Mouse (Mus musculus) cerebellum, postnatal 25 days (tissue): ENCODE data around the gene Wwp2.

Source experiments
- DNase-seq, 2 experiments: peaks; one replicate each; pipeline ENCODE4 v3.0.0; 2021; ENCODE audit warnings: mixed read lengths in 2 of 2

The Wwp2 gene

DNA sequence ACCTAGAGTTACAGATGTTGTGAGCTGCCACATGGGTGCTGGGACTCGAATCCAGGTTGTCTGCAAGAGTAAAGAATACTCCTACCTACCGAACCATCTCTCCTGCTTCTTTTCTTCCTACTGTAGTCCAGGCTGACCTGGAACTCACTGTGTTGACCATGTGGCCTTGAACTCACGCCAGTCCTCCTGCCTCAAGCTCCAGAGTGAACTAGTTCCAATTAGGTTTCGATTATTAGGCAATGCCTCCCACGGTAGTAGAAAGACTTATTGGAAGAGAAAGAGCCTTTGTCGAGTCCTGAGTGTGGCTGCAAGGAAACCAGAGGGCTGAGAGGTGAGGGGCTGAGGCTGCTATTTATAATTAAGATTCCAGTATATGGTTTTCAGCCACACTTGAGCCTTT is 42.6 kb downstream of the Wwp2 start:
- peak in 1 of 2 experiments; percentile 23 for DNase-seq

DNA sequence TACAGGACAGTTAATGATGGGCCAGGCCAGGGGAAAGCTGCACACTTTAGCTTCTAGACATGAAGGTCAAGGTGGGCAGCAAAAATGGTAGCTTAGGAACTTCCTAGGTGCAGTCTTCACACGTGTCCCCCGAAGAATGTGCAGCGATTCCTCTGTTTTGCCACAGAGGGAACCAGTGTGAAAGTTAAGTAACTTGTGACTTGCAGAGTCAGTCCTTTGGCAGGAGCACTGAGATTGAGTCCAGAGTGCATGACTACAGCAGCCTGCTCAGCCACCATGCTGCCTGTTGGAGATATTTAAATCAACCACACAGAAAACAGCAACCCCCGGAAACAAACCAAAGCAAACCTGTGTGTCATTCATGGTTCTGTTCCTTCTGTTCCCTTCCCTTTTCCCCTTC is 44.3 kb downstream of the Wwp2 start:
- no peak for DNase-seq

DNA sequence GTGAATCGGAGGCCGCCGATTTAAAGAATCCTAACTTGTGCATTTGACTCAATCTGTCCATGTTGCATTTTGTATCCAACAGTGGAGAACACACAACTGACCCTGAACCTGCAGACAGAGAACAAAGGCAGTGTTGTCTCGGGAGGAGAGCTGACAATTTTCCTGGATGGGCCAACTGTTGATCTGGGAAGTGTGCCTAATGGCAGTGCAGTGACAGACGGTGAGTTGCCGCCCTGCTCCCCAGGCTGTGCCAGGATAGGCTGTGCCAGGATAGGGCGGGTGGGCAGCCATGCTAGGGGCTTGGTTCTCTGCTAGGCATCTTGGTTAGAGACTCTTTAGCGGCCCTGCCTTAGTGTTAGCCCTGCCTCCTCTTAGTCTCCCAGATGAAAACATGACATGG is 47.1 kb downstream of the Wwp2 start:
- DNase-seq = peak; percentile 79 to 84

- DNase-seq = no peak
Measured at GRCm38 (mm10) chr8:107484956-107485355, 48.8 kb downstream of the Wwp2 start.

DNA sequence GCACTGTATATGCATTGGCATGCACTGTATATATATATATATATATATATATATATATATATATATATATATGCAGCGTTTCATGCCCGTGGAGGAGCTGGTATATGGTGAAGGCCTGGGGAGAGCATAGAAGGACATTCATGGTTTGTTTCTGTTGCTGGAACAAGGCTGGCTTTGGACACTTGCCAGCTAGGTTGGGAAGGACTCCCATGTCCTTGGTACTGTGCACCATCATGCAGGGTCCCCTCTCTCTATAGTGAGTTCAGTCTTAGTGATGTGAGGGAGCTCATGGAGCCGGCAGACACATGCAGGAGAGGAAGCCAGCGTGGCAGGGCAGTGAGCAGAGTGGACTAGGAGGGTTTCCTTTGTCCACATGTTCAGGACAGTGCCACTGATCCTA is 52.4 kb downstream of the Wwp2 start:
- peak in 1 of 2 experiments; percentile 29 for DNase-seq

GRCm38 (mm10) chr8:107489086-107489485 is 52.9 kb downstream of the Wwp2 start:
- no peak for DNase-seq

DNA sequence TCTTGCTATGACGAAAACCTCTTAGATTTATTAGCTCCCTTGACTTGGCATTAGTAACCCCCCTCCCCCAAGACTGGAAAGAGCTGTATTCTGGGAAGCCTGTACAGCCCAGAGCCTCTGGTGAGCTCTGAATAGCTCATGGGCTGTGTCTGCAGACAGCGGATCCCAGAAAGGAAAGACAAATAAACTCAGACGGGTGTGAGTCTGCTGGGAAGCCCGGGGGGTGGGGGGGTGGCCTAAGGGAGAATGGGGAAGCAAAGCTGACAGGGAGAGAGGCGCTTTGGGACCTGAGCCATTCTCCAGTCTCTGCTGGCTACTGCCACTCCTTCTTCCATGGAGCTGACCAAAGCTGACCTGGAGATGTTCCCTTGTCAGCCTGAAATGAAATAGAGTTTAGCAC is 53.8 kb downstream of the Wwp2 start:
- DNase-seq = no peak

DNA sequence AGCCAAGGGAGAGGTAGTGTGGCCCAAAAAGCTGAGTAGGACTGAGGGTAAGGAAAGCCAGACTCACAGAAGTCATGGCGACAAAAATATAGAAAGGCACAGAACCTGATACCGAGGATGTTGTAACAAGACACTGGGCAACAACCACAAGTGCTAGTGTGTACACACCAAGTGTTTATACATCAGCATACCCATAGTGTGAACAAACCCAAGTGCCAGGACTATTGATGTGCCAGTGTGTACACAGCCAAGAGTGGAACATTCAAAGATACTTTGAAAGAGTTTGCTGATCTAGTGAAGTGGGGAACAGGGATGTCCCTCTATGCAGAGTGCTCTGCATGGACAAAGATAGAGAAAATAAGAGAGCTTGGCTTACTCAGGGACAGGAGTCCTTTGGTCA is 54.5 kb downstream of the Wwp2 start:
- no peak for DNase-seq

- DNase-seq = no peak
Measured at GRCm38 (mm10) chr8:107491212-107491611, 55.0 kb downstream of the Wwp2 start.

DNA sequence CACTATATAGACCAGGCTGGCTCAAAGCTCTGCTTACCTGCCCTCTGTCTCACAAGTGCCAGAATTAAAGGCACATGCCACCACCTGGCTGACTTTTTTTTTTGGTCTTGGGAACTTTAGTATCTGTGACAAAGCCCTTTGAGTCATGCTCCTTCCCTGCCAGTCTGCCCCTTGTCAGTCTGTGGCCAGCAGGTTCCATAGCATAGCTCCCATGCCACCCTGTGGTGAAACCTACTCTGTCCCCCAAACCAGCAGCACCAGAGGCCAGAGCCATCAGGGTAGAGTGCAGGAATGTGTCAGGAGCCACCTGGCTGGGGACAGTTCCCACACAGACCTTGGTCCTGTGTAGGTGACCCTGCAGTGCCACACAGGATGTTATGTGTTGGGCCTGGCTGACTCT is 55.7 kb downstream of the Wwp2 start:
- no peak for DNase-seq

DNA sequence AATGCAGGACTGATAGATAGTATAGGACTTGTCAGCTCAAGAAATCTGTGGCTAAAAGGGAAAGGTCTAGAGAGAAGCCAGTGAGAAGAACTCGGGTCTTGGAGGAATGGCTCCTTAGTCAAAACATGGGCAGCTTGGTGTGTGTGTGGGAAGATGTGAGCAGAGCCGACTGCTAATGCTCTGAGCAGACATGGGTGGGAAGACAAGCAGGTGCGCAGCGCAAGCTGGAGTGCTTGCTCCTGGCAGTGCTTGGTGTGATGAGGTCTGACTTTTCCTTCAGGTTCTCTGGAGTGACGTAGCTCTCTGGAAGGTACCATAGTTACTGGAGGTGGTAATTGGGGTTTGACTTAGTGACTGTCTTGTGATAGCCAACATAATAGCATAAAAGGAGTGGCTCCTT is 56.6 kb downstream of the Wwp2 start:
- DNase-seq = no peak

GRCm38 (mm10) chr8:107495425-107495824 is 59.3 kb downstream of the Wwp2 start:
- DNase-seq = no peak

DNA sequence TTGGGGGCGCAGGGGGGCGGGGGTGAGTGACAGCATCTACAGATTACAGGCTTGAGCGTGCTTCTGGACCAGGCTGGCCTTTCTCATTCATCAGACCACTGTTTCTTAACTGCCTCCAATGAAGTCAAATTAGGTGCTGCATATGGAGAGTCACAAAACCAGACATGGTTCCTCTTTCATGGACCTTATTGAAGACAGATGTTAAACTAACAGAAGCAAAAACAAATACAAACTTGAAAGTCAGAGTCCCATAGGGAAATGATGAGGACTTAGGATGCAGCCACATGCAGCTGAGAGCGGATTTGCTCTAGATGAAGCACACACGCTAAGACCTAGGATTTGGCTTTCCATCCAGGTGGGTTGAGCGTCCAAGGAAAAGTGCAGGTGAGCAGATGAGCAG is 61.5 kb downstream of the Wwp2 start:
- DNase-seq = no peak

- DNase-seq = peak; percentile 57 to 68
Measured at GRCm38 (mm10) chr8:107498390-107498789, 62.2 kb downstream of the Wwp2 start.

DNA sequence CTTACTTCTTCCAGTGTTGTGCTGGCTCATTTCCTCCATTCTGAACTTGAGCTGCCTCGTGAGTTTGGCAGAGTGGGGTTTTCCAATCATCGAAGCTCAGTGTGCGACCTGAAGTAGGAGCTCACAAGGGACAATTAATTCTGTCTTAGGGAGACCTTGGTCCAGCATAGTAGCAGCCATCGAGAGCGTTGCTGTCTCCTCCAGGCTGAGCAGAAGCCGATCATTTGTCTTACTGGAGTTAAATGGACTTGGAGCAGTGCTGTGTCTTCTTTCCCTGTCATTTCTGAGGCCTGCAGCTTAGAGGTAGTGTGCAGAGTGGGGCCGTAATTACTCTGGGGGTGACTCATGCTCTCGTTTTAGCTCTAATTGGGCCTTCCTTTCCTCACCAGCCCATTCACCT is 62.6 kb downstream of the Wwp2 start:
- no peak for DNase-seq

GRCm38 (mm10) chr8:107499519-107499918 is 63.4 kb downstream of the Wwp2 start:
- DNase-seq = no peak

- DNase-seq = no peak
Measured at GRCm38 (mm10) chr8:107502407-107502806, 66.2 kb downstream of the Wwp2 start.

GRCm38 (mm10) chr8:107502922-107503321 is 66.8 kb downstream of the Wwp2 start:
- no peak for DNase-seq

GRCm38 (mm10) chr8:107503354-107503753 is 67.2 kb downstream of the Wwp2 start:
- no peak for DNase-seq

- DNase-seq = no peak
Measured at GRCm38 (mm10) chr8:107504239-107504985, 68.2 kb downstream of the Wwp2 start.

DNA sequence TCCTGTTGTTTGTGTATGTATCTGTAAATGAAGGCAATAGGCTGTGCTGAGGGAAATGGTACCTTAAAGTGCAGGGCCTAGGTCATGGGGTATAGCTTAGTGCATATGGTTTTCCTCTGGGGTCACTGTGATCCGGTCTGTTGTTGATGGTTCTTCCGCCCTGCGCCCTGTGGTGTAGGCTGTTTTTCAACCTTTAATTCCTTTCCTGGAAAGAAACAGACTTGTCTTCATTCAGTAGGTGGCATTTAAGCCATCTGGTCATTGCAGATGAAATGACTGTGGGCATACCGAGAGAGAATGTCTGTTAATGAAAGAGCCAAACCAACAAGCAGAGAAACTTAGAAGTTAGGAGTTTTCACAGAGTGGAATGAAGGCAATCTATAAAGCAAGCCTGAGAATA is 69.1 kb downstream of the Wwp2 start:
- DNase-seq = peak; percentile 45 to 61

- no peak for DNase-seq
Measured at GRCm38 (mm10) chr8:107507019-107507418, 70.9 kb downstream of the Wwp2 start.

- DNase-seq = no peak
Measured at GRCm38 (mm10) chr8:107510204-107510603, 74.0 kb downstream of the Wwp2 start.

GRCm38 (mm10) chr8:107510766-107511165 is 74.6 kb downstream of the Wwp2 start:
- DNase-seq = no peak

- DNase-seq = no peak
Measured at GRCm38 (mm10) chr8:107513249-107513648, 77.1 kb downstream of the Wwp2 start.
